Mouse (Mus musculus): ENCODE measurements around the gene Slc25a22. TPM values are rescaled to one million over a fixed set of nuclear protein-coding genes. Genes with fewer than 3 reads are reported as not detected.

Gene Slc25a22
- 54.8 and 62.1 TPM in 2 replicates for polyA plus RNA-seq (2016; fragmentation: Nextera tagmentation; extraction: Ambion mirVana)

GRCm38 (mm10) chr7:141437178-141438120, at the start of gene Slc25a22:
Slc25a22 (minus strand) TSS chr7:141437892.
- H3K4me1 ChIP-seq: peaks cover 51% of the 10 kb centered on the region

GRCm38 (mm10) chr7:141487141-141487540, 49.4 kb upstream of the Slc25a22 start:
- Histone ChIP-seq H3K4me3 (no peak overlapping the region), H3K36me3 (peaks cover 5% of the 10 kb centered on the region; the same call in 1 of the 2 replicates), H3K4me1 (peaks cover 15% of the 10 kb centered on the region), H3K27ac (no peak overlapping the region), H3K4me2 (replicated peaks) (no peak overlapping the region), H3K27me3 (peaks cover 17% of the 10 kb centered on the region), H3K9me3 (replicated peaks) (no peaks in the 10 kb centered on the region), H3K9ac (no peak overlapping the region)
- no peak for ATAC-seq (ENCODE audit: low FRiP score)
- 75% methylated on average over 7 of the region's 7 CpGs for WGBS

More at GRCm38 (mm10) chr7:141437178-141438120, at the start of gene Slc25a22:
- peak within 1 kb of the TSS; percentile 73 for H3K27ac ChIP-seq
- H3K4me2 ChIP-seq (replicated peaks): peak within 1 kb of the TSS; percentile 76
- WGBS: 6% methylated on average over 53 of the region's 53 CpGs
- H3K9me3 ChIP-seq (replicated peaks): no peaks in the 10 kb centered on the region
- H3K27me3 ChIP-seq: no peaks in the 10 kb centered on the region
- H3K36me3 ChIP-seq: peaks cover 32% of the 10 kb centered on the region
- peak within 1 kb of the TSS; percentile 78 for H3K9ac ChIP-seq
- H3K4me3 ChIP-seq: peak within 1 kb of the TSS; percentile 54
- peak; percentile 75 for ATAC-seq (ENCODE audit: low FRiP score)

DNA sequence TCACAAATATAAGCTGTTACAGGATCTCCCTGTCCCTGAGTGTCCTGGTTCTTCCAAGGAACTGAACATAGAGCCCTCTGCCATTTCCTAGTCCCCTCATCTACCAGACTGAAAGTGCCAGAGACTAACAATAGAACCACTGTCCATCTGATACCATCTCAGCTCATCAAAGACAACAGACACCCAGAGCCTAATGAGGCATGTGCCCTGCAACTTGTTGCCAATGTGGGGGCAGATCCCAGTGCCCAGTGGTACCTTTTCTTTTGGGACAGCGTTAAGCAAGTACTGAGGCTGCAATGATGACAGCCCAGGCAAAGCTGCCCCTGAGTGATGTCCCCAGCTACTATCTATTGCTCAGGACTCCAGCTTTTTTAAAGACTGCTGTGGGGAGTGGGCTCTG, 48.5 kb upstream of the Slc25a22 start:
- ATAC-seq (ENCODE audit: low FRiP score): no peak
- no peak overlapping the region for H3K4me3 ChIP-seq
- H3K36me3 ChIP-seq: no peaks in the 10 kb centered on the region
- H3K4me2 ChIP-seq (replicated peaks): no peak overlapping the region
- no peak overlapping the region for H3K9ac ChIP-seq
- no peaks in the 10 kb centered on the region for H3K9me3 ChIP-seq (replicated peaks)
- peaks cover 18% of the 10 kb centered on the region for H3K27me3 ChIP-seq
- WGBS: 100% methylated on average over 1 of the region's 1 CpGs
- H3K27ac ChIP-seq: no peak overlapping the region
- peaks cover 21% of the 10 kb centered on the region for H3K4me1 ChIP-seq

- WGBS: 85% methylated on average over 2 of the region's 2 CpGs
- Histone ChIP-seq H3K9ac (no peak overlapping the region), H3K36me3 (no peaks in the 10 kb centered on the region), H3K9me3 (replicated peaks) (no peaks in the 10 kb centered on the region), H3K4me1 (peaks cover 25% of the 10 kb centered on the region), H3K4me3 (no peak overlapping the region), H3K27ac (no peak overlapping the region), H3K27me3 (peaks cover 18% of the 10 kb centered on the region), H3K4me2 (replicated peaks) (no peak overlapping the region)
- no peak for ATAC-seq (ENCODE audit: low FRiP score)
These were observed 47.9 kb upstream of the Slc25a22 start for GRCm38 (mm10) chr7:141485606-141486005.

- Histone ChIP-seq H3K4me3 (no peak overlapping the region), H3K27ac (no peak overlapping the region), H3K9me3 (replicated peaks) (no peaks in the 10 kb centered on the region), H3K27me3 (peaks cover 18% of the 10 kb centered on the region), H3K4me1 (peaks cover 25% of the 10 kb centered on the region), H3K4me2 (replicated peaks) (no peak overlapping the region), H3K9ac (no peak overlapping the region), H3K36me3 (no peaks in the 10 kb centered on the region)
- WGBS: 71% methylated on average over 2 of the region's 2 CpGs
- no peak for ATAC-seq (ENCODE audit: low FRiP score)
These were observed 47.5 kb upstream of the Slc25a22 start for GRCm38 (mm10) chr7:141485186-141485585.

GRCm38 (mm10) chr7:141484186-141485120, 46.8 kb upstream of the Slc25a22 start:
- Histone ChIP-seq H3K27me3 (peaks cover 18% of the 10 kb centered on the region), H3K4me2 (replicated peaks) (no peak overlapping the region), H3K4me3 (no peak overlapping the region), H3K9me3 (replicated peaks) (no peaks in the 10 kb centered on the region), H3K27ac (no peak overlapping the region), H3K36me3 (no peaks in the 10 kb centered on the region), H3K4me1 (peaks cover 25% of the 10 kb centered on the region), H3K9ac (no peak overlapping the region)
- ATAC-seq (ENCODE audit: low FRiP score): no peak
- 73% methylated on average over 5 of the region's 5 CpGs for WGBS

DNA sequence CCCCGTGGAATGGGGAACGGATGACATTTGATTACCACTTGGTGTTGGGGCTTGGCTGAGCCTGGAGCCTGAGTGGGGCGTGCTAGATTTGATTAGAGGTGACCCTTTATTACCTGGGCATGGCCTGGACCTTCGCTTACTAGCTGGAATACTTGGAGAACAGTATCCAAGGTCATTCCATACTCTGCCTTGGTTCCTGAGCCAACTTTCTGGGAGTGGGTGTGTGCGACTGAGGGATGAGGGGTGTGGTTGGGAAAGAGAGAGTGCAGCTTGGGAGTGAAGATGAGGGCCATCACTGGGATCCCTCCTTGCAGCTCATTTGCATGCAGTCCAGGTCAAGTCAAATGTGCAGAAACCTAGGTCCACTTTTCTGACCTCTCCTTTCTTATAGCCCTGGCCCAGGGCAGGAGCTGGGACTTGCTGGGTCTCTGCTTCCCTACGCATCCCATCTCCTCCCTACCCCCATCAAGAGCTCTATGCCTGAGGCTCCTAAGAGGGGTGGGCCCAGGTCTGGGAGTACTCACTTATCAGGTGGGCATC, 45.5 kb upstream of the Slc25a22 start:
- Histone ChIP-seq H3K27ac (no peak overlapping the region), H3K27me3 (peaks cover 20% of the 10 kb centered on the region), H3K4me3 (peak overlapping the region; percentile 64; the same call in 1 of the 2 replicates), H3K36me3 (no peaks in the 10 kb centered on the region), H3K9ac (peak overlapping the region; percentile 35), H3K9me3 (replicated peaks) (no peaks in the 10 kb centered on the region), H3K4me1 (peaks cover 25% of the 10 kb centered on the region), H3K4me2 (replicated peaks) (peak overlapping the region; percentile 93)
- no peak for ATAC-seq (ENCODE audit: low FRiP score)
- 79% methylated on average over 5 of the region's 6 CpGs for WGBS

- H3K9me3 ChIP-seq (replicated peaks): no peaks in the 10 kb centered on the region
- H3K36me3 ChIP-seq: no peaks in the 10 kb centered on the region
- peaks cover 24% of the 10 kb centered on the region for H3K4me1 ChIP-seq
- ATAC-seq (ENCODE audit: low FRiP score): peak; percentile 14; the same call in 1 of the 2 replicates
- H3K4me2 ChIP-seq (replicated peaks): peak overlapping the region; percentile 93
- WGBS: 5% methylated on average over 11 of the region's 11 CpGs
- H3K9ac ChIP-seq: peak overlapping the region; percentile 65
- peaks cover 26% of the 10 kb centered on the region for H3K27me3 ChIP-seq
- peak overlapping the region; percentile 64 for H3K4me3 ChIP-seq
- no peak overlapping the region for H3K27ac ChIP-seq
These were observed 44.9 kb upstream of the Slc25a22 start for GRCm38 (mm10) chr7:141482531-141483024.

DNA sequence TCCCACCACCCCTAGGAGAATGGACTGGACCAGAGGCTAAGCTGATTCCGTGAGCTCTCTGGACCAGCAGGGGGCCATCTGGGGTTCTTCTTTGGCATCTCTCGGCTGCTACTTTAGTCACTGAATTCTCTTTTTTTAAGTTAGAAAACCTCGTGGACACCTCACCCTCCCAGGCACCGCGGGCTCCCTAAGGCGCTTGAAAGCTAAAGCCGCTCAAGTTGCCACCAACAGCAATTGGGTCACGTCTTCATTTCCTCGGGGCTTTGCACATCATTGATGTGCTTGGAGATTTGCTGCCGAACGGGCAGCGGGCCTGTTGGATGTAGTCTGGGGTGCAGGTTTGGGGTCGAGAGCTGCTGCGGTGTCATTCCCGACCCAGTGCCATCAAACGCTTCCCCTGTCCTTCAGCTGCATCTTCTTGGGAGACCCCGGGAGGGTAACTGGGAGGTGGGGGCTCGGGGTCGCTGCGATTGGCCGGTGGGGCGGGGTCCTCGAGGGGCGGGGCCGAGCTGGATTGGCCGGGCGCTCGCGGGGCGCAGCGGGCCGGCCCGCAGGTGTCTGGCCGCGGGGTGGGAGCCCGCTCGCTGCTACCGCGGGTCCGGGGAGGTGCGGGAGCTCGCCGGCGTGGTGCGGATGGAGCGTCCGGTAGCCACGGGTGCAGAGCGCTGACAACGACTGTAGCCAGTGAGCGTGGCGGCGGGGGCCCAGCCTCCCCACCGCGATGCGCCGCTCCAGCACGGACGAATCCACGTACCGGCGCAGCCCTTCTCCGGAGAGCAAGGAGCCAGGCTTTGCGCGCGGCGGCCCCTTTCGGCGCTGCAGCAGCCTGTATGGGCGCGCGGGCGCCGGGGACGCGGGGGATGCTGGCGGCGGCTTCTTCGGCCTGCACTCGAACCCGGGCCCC, 44.1 kb upstream of the Slc25a22 start:
- Histone ChIP-seq H3K9ac (peak overlapping the region; percentile 65), H3K27me3 (peaks cover 34% of the 10 kb centered on the region), H3K9me3 (replicated peaks) (no peaks in the 10 kb centered on the region), H3K36me3 (no peaks in the 10 kb centered on the region), H3K27ac (peak overlapping the region; percentile 17; the same call in 1 of the 2 replicates), H3K4me1 (peaks cover 24% of the 10 kb centered on the region), H3K4me3 (peak overlapping the region; percentile 64), H3K4me2 (replicated peaks) (peak overlapping the region; percentile 93)
- ATAC-seq (ENCODE audit: low FRiP score): peak; percentile 58
- WGBS: under 1% methylated on average over 81 of the region's 81 CpGs

GRCm38 (mm10) chr7:141480842-141481497, 43.3 kb upstream of the Slc25a22 start:
- peak overlapping the region; percentile 93 for H3K4me2 ChIP-seq (replicated peaks)
- H3K4me3 ChIP-seq: peak overlapping the region; percentile 64
- H3K27me3 ChIP-seq: peaks cover 42% of the 10 kb centered on the region
- H3K4me1 ChIP-seq: peaks cover 32% of the 10 kb centered on the region
- H3K36me3 ChIP-seq: no peaks in the 10 kb centered on the region
- no peak overlapping the region for H3K27ac ChIP-seq
- peak; percentile 27 for ATAC-seq (ENCODE audit: low FRiP score)
- no peaks in the 10 kb centered on the region for H3K9me3 ChIP-seq (replicated peaks)
- H3K9ac ChIP-seq: 0 out of 2 replicates have a peak overlapping the region, but pooled peaks have one; percentile 65
- WGBS: 9% methylated on average over 10 of the region's 10 CpGs
